Mouse (Mus musculus): ENCODE measurements around the gene Ddx19a. TPM values are rescaled to one million over a fixed set of nuclear protein-coding genes. Genes with fewer than 3 reads are reported as not detected.

Gene Ddx19a
- polyA plus RNA-seq, 1 experiment from 2014 or later, result 62.6 TPM

DNA sequence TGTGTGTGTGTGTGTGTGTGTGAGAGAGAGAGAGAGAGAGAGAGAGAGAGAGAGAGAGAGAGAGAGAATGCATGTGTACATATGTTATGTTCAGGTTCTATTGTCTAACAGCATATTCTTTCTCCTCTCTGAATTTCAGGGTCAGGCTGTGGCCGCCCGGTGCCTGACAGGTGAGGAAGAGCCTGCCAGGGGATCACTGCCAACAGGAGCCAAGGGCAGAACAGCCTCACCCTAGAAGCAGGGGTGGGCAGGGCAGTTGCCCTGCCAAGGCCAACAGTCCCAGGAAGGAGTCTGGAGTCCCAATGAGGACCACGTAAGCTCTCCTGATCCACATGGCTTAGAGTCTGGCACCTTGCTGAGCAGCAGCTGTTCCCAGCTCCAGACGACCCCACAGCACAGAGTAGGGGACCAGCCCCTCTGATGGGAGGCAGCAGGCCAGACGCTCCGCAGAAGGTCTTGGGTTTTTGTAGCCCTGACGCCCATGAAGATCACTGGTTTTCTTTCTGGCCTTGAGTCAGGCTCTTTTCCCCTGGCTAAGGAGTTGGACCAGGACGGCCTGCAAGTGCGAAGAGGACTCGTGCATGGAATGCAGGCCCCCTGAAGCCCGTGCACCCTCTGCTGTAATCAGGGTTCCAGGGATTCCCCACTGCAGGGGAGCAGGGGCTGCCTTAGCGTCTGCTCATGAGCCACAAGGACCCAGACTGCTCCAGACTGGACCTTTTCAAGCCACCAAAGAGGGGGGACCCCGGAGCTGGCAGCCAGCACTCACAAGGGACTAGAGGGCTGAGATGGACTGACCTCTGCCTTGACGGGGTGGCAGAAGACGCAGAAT lies 40.8 kb downstream of the Ddx19a start:
- no peaks in the 10 kb centered on the region for H3K27me3 ChIP-seq
- ChIA-PET CTCF (interaction anchor here (0.8 kb wide), 1 partner anchor 15 kb away, joined by 3 read pairs; no protein-coding TSS in a partner anchor), POLR2A (no interaction called here)
- ATAC-seq (no peak), DNase-seq (ENCODE audit: low read depth, low spot score) (no peak)
- in situ Hi-C loops (cut with MboI; ENCODE audit: low pct_unique_long_range_greater_than_20kb), result no loop called here
- no peak for TF ChIP-seq CTCF (IDR thresholded peaks at IDR 0.05)

DNA sequence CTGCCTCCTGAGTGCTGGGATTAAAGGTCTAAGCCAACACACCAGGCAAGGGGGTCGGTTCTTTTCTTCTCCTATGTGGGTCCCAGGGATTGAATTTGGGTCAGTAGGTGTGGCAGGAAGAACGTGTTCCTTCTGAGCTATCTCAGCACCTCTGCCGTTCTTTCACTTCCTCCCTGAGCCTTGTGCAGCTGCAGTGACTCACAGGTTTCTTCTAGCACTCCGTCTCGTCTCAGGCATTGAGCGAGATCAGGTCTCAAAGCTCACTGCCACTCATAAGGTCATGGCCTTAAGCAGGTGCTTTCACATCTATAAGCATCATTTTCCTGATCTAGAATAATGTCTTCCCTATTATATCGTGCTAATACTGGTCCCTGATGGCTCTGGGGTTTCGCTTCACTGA lies 42.8 kb downstream of the Ddx19a start:
- no peak for DNase-seq (ENCODE audit: low read depth, low spot score)
- CTCF ChIA-PET, result no interaction called here
- H3K27me3 ChIP-seq, result no peaks in the 10 kb centered on the region
- ATAC-seq, result no peak
- POLR2A ChIA-PET, result no interaction called here
- in situ Hi-C loops (cut with MboI; ENCODE audit: low pct_unique_long_range_greater_than_20kb), result no loop called here
- no peak for TF ChIP-seq CTCF (IDR thresholded peaks at IDR 0.05)

DNA sequence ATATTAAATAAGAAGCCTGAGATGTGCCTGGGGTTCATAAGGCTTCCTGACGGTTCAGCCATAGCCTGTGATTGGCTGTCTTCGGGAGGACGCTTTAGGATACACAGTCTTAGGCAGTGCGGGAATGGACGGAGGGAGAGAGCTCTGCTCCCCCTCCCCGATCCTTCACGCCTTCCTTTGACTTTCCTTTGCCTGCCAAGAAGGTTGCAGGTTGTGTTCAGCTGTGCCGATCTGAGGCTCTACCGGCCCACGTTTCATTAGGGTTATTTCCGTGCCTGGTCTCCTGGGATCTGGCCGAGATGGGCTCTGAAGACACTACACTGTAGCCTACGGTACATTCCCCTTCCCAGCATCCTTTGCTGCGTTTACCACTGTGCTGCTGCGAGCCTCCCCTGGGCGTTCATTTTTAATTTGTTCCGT lies 47.5 kb downstream of the Ddx19a start:
- in situ Hi-C loops (cut with MboI; ENCODE audit: low pct_unique_long_range_greater_than_20kb), result no loop called here
- DNase-seq (ENCODE audit: low read depth, low spot score) (no peak), ATAC-seq (no peak)

DNA sequence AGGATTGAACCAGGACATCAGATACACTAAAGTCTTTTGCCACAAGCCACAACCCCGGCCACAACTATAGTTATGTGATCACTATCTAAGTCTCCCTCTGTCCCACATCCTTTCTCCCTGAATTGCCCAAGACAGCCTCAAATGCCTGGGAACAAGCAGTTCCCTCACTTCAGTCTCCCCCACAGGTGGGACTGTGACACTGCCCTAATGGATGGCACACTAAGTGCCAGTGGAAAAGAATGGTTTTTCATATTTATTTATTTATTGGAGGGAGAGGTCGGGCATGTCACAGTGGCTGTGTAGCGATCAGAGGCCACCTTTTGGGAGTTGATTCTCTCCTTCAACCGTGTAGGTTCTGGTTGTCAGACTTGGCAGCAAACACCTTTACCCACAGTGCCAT lies 51.9 kb downstream of the Ddx19a start:
- ChIA-PET POLR2A (no interaction called here), CTCF (no interaction called here)
- no peak for TF ChIP-seq CTCF (IDR thresholded peaks at IDR 0.05)
- in situ Hi-C loops (cut with MboI; ENCODE audit: low pct_unique_long_range_greater_than_20kb), result no loop called here
- no peak for DNase-seq (ENCODE audit: low read depth, low spot score)
- H3K27me3 ChIP-seq, result no peaks in the 10 kb centered on the region
- ATAC-seq, result no peak

More for the DNA sequence above, 47.5 kb downstream of the Ddx19a start:
- no peak for TF ChIP-seq CTCF (IDR thresholded peaks at IDR 0.05)
- H3K27me3 ChIP-seq, result no peaks in the 10 kb centered on the region
- ChIA-PET CTCF (no interaction called here), POLR2A (no interaction called here)

DNA sequence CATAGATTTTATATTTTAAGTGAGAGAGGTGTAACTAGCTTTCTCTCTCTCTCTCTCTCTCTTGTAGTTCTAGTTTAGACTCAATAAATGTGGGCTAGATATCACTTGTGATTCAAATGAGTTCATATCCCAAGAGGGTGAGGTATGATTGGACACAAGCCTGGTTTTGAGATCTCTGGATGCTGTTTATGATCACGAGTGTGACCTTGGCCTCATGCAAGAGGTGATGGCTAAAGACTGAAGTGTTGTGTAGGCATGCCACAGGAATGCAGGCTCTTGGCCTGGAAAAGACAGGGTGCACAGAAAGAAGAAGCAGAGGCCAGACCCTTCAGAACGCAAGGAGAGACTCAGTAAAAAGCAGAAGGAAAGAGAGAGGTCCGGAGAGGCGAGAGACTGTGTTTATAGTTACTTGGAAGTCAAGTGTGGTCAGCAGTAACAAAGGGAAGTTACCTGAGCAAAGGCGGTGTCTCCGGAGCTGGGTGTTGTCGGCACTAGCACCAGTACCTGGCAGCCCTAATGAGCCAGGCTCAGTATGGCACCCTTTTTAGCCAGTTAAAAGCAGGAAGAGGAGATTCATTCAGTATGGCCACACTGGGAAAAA lies 53.2 kb downstream of the Ddx19a start:
- no peaks in the 10 kb centered on the region for H3K27me3 ChIP-seq
- in situ Hi-C loops (cut with MboI; ENCODE audit: low pct_unique_long_range_greater_than_20kb), result no loop called here
- TF ChIP-seq CTCF (IDR thresholded peaks at IDR 0.05), result no peak
- DNase-seq (ENCODE audit: low read depth, low spot score), result no peak
- ChIA-PET POLR2A (interaction anchor here (0.6 to 0.7 kb wide), 2 partner anchors 100 to 245 kb away, joined by 3 to 5 read pairs; no protein-coding TSS in a partner anchor), CTCF (interaction anchor here (1.1 kb wide), 1 partner anchor 26 kb away, joined by 3 read pairs; no protein-coding TSS in a partner anchor)
- no peak for ATAC-seq

DNA sequence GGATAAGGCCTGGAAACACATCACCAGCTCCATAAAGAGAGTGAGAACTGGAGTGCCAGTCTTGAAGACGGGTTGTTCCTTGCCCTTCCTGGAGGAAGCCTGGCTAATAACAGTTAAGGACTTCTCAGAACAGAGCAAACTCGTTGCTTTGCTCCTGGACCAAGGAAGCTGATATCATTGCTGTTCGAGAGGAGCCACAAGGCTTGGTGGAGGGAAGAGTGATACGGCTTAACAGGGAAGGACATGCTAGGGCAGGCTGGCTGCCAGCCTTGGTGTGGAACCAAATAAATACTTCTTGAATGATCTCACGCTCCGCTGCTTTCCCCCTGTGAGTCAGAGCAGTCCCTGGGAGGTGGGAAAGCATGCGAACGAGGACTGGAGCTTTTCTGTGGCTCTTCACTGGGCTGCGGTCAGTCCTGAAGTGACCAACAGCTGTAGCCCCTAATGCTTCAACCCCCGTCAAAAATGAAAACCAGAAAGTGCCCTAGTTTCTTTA lies 56.1 kb downstream of the Ddx19a start:
- POLR2A ChIA-PET, result interaction anchor here (0.5 to 1.0 kb wide), 3 partner anchors 13 to 56 kb away, joined by 3 to 5 read pairs (median 3); no protein-coding TSS in a partner anchor
- ATAC-seq (peak; percentile 90), DNase-seq (ENCODE audit: low read depth, low spot score) (peak; percentile 96)
- no peak for TF ChIP-seq CTCF (IDR thresholded peaks at IDR 0.05)
- CTCF ChIA-PET, result interaction anchor here (0.8 to 1.5 kb wide), 4 partner anchors 10 to 31 kb away, joined by 3 read pairs; no protein-coding TSS in a partner anchor
- in situ Hi-C loops (cut with MboI; ENCODE audit: low pct_unique_long_range_greater_than_20kb), result no loop called here
- H3K27me3 ChIP-seq, result no peaks in the 10 kb centered on the region

DNA sequence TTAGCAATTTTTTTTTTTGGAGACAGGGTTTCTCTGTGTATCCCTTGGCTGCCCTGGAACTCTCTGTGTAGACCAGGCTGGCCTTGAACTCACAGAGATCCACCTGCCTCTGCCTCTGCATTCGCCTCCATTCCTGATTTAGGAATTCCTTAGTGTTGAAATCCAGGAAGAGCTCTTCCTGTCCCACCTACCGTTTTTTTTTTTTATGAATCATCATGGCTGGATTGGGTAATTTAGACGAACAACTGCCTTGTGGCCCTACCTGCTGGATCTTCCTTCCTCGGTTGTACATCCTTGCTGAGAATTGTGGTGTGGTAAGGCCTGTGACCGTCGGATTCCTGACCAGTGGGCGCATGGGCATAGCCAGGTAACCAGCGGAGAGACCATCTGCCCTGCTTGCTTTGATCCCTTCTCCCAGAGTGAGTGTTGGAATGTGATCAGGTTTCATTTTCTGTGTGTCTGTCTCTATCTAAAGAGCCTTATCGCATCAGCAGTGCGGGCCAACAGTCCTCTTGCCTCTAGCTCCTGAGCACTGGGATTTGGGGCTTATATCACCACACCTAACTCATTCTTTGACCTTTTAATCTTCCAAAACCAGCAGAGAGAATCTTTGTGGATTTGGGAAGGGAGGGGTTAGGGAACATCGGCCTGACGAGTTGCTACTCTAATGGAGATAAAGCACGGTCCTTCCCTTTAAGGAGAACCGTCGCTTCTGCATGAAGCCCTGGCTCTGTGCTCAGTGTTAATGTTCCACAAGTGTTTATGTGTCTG lies 56.7 kb downstream of the Ddx19a start:
- DNase-seq (ENCODE audit: low read depth, low spot score) (peak; percentile 41), ATAC-seq (peak; percentile 53)
- TF ChIP-seq CTCF (IDR thresholded peaks at IDR 0.05), result no peak
- ChIA-PET CTCF (interaction anchor here (0.8 to 1.5 kb wide), 3 partner anchors 16 to 31 kb away, joined by 3 read pairs; no protein-coding TSS in a partner anchor), POLR2A (interaction anchor here (1.0 kb wide), 2 partner anchors 13 to 56 kb away, joined by 3 read pairs; no protein-coding TSS in a partner anchor)
- in situ Hi-C loops (cut with MboI; ENCODE audit: low pct_unique_long_range_greater_than_20kb), result no loop called here
- no peaks in the 10 kb centered on the region for H3K27me3 ChIP-seq

DNA sequence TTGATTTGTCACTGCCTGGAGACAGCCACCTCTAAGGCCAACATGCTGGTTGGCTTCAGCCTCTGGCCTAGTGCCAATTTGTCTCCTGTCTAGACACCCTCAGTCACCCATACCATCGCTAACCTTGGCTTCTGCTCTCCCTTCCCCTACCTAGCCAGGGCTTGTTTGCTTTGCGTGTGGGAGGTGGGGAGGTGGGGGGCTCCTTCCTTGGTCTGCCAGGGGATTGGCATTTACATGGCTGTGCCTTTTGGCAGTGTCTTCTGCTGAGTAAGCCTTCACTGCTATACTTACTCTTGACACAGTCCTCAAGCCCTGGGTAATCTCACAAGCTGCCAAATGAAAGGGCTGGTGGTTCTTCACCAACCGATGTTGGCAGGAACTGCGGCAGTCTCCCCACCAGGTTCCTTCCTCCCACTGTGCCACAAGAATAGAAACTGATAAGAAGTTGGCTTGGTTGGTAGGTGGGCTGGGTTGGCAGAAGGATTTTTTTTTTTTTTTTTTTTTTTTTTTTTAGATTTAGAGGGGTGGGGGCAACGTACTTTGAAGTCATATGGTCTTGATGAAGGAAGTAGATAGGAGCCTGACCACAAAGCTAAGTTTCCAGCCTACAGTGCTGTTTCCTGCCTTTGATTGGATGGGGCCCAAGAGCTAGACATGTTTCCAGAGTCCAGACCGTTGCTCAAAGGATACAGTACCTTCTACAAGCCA lies 58.6 kb downstream of the Ddx19a start:
- POLR2A ChIA-PET, result interaction anchor here (0.6 to 0.7 kb wide), 2 partner anchors 22 to 37 kb away, joined by 3 to 4 read pairs; no protein-coding TSS in a partner anchor
- TF ChIP-seq CTCF (IDR thresholded peaks at IDR 0.05), result no peak
- in situ Hi-C loops (cut with MboI; ENCODE audit: low pct_unique_long_range_greater_than_20kb), result no loop called here
- CTCF ChIA-PET, result no interaction called here
- DNase-seq (ENCODE audit: low read depth, low spot score), result peak; percentile 20
- ATAC-seq, result no peak
- H3K27me3 ChIP-seq, result no peaks in the 10 kb centered on the region

DNA sequence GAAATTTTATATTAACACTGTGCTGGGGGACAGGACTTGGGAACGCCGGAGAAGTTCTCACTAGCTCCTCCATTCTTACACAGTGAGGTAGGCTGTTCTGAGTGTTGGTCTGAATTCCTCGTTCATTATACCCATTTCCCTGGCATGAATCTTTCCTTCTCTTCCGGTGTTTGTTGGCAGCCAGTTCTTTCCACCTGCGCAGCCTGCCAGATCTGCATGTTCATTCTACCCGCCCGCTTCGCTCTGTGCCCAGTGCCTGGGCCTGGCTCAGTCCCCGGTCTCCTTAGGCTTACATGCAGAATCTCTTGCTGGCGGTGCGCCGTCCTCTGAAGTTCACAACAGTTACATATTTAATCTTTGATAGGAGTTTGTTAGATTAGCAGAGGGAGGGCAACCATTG lies 61.4 kb downstream of the Ddx19a start:
- no peaks in the 10 kb centered on the region for H3K27me3 ChIP-seq
- no peak for ATAC-seq
- ChIA-PET CTCF (no interaction called here), POLR2A (no interaction called here)
- DNase-seq (ENCODE audit: low read depth, low spot score), result no peak
- no peak for TF ChIP-seq CTCF (IDR thresholded peaks at IDR 0.05)
- in situ Hi-C loops (cut with MboI; ENCODE audit: low pct_unique_long_range_greater_than_20kb), result no loop called here

DNA sequence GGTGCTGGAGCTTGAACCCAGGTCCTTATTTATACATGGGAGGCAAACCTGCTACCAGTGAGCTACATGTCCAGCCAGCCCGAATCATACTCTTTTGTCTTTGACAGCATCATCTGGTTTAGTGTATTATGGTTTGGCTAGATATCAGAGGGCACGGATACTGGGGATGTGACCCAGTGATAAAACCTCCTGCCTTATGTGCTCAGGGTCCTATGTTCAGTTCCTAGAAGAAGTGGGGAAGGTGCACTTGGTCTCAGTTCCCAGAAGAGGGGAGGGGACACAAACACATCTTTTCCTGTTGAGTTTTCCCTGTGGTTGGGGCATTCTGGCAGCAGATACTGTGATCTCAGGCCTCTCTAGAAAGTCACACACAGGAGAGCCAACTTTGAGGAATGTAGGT lies 64.3 kb downstream of the Ddx19a start:
- POLR2A ChIA-PET, result no interaction called here
- in situ Hi-C loops (cut with MboI; ENCODE audit: low pct_unique_long_range_greater_than_20kb), result no loop called here
- CTCF ChIA-PET, result no interaction called here
- H3K27me3 ChIP-seq, result no peaks in the 10 kb centered on the region
- no peak for ATAC-seq
- DNase-seq (ENCODE audit: low read depth, low spot score), result no peak
- no peak for TF ChIP-seq CTCF (IDR thresholded peaks at IDR 0.05)
